Mouse (Mus musculus) liver, adult (tissue): ENCODE results near the gene Fam57b.

ENCODE experiments used
- GATA4 ChIP-seq: IDR thresholded peaks from 2 replicates; pipeline ENCODE4 v1.6.1; 2014; ENCODE audit warnings: mild to moderate bottlenecking, low read length; ENCODE audit not compliant: insufficient replicate concordance

Gene Fam57b

DNA sequence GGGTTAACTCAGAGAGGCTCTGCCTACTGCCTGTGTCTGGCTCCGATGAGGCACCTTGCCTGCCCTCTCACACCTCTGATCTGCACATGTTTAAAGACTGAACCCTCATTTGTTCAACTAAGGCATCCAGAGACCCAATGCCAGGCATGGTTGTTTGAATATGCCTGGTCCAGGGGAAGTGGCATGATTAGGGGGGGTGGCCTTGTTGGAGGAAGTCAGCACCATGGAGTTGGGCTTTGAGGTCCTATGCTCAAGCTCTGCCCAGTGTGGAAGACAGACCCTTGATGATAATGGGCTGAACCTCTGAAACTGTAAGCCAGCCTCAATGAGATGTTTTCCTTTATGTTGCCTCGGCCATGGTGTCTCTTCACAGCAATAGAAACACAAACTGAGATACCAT lies 24.1 kb upstream of the Fam57b start:
- no peak for TF ChIP-seq GATA4

DNA sequence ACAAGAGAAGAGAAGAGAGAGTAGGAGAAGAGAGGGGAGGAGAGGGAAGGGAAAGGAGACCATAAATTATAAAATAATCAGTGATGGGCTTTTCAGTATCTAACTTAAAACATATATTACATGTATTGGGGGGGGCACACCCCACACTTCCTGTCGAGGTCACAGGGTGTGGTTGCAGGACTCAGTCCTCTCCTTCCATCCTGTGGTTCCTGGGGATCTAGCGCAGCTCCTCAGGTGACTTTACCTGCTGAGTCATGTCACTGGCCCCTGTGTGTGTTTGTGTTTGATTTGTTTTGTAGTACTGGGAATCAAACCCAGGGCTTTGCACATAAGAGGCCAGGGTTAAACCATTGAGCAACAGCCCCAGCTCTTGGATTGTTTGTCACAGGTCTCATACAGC lies 23.0 kb upstream of the Fam57b start:
- TF ChIP-seq GATA4 = no peak

DNA sequence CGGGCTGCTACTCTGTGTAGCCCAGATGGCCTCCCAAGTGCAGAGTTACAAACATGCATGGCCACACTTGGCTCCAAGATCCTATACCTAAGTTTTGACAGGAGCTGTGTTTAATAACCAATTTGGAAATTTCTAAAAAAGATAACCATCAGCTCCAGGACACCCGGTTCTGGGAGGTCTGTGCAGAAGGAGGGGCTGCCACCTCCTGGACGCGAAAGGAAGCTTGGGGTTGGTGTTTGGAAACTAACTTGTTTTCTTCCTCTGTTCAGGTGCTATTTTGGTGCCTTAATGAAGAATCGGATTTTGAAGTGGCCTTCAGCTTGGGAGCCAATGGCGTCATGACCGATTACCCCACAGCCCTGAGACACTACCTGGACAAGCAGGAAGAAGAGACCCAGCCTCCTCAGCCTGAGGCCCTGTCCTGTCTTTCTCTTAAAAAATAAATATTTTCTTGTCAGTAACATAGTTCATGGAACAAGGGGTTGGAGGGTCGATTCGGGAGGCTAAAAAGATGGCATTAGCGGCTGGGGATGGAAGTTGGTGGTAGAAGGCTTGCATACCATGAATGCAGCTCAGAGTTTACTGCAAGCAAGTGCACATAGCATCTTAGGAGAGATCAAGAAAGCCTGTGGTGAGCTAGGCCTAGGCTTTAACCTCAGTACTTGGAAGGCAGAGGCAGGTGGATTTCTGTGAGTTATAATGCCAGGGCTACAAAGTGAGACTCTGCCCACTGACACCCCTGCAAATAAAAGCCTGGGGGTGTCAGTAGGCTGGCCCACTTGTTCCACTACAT lies 22.1 kb upstream of the Fam57b start:
- no peak for TF ChIP-seq GATA4

DNA sequence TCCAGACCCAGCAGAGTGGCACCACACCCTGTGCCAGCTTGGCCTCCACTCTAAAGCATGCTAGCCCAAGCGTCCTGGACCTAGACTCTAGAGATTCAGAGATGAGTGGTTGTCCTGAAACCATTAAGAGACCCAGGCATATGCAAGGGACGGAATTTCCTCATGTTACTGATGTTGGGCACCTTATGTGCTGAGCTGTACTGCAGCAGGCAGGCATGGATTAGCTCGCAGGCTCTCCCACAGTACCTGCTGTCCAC lies 21.6 kb upstream of the Fam57b start:
- no peak for TF ChIP-seq GATA4

DNA sequence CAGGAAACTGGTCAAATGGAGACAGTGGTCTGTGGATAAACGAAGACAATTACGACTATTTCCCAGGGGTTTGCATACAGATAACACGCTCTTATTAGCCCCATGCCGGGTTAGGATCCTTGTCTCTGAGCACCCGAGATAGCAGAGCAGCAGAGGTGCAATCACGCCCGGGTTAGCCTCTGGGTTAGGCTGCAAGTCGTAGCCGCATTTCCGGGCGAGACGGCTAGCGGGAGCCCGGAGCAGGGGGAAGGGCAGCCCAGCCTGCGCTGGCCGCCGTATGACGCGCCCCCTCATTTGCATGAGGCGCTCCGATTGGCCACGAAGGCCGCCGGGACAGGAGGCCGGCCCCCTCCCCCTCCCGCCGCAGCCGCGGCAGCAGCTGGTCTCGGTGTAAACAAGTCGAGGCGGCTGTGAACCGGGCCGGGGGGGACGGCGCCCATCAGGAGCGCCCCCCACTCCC lies 20.8 kb upstream of the Fam57b start, which contains the start of gene Ypel3:
TSS of gene Ypel3 (plus strand) at position 358 of the 460 bp plus-strand sequence.
- TF ChIP-seq GATA4 = peak; percentile 85

DNA sequence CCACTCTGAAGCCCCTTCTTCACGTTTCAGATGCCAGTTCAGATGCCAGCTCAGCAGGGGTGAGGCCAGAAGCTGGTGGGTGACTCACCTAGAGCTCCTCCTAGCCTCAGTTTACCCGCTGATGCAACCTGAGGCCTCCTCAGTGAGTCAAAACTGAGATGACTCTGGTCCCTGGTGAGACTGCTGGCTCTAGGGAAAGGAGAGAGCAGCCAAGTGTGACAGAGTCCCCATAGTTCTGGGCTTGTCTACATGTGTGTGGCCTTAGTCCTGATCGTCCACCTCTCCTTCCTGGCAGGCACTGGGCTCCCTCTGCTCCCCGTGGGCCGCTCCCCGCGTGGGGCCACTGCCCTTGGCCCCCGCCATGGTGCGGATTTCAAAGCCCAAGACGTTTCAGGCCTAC lies 20.0 kb upstream of the Fam57b start:
- no peak for TF ChIP-seq GATA4

DNA sequence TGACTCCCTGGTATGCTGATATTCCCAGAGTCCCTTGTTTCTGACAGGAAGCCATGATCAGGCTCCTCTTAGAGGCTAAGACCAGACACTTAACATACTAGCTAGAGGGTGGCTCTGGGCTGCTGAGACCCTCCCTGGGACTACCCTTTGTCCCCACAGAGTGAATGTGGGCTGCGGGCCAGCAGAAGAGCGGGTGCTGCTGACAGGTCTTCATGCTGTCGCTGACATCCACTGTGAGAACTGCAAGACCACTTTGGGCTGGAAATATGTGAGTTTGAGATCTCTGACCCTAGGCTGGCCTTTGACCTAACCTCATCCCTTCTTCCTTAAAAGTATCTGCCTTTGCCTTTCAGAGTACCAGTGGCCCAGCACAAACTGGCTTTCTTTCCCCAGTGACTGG lies 19.3 kb upstream of the Fam57b start:
- no peak for TF ChIP-seq GATA4

DNA sequence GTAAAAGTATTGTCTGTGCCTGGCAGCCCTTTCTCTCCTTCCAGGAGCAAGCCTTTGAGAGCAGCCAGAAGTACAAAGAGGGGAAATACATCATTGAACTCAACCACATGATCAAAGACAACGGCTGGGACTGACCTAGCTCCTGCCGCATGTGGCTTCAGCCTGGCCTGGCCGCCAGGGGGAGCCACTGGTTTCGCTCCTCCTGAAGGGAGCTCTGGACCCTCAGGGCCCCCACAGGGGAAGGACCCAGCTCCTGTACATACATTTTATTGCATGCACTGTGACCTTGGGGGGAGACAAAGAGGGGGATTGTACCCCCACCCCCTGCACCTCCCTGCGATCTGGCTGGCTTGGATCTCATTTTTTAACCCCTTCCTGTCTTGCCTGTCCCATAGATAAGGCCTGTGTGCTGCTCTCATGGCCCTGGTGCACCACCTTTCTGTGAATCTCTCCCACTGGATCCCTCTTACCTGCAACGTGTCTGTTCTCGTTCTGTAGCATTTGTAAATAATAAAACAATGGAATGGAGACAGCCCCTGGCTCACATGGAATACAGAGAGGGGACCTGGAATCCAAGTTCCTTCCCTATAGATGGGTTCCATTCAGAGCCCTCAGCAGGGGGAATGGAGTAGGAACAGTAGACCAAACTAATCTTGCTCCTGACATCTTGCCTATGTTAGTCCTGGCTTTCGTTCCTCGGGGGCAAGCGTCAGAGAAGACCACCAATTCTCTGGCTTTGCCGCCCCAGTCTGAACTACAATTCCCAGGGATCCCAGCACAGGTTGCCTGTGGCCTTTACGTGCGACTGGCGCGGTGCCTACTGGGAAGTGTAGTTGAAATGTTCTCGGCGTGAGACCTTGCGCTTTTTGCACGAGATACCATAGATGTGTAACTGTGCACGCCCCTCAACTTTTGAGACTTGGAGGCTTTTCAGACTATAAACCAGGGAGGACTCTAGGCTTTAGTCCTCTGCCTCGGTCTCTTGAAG lies 17.2 kb upstream of the Fam57b start:
- peak; percentile 45; the same call in 1 of the 2 replicates for TF ChIP-seq GATA4

DNA sequence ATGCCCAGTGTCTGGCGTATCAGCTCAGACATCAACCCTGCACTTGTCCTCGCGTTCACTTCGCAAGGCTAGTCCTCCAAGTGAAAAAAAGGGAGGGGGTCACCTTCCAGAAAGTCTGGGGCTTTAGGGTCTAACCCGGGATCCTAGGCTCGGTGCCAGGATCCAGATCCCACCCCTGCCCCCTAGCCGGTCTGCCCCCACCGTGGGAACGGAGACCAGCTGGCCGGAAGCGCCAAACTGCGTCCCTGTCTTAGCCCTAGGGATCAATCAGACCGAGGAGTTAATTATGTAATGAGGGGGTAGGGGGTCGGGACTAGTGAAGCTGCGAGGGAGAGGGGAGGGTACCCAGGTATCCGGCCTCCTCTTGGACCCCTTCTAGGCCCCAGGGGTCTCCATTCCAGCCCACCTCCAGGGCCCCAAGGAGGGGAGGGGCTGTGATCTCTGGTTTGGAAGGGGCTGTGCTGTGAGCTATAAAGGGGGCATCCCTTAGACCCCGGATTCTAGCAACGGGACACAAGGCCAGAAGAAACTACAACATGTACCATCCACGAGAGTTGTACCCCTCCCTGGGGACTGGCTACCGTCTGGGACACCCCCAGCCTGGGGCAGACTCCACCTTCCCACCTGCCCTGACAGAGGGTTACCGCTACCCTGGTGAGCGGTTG lies 16.4 kb upstream of the Fam57b start, which contains the start of gene Tbx6:
TSS of gene Tbx6 (plus strand) at position 513 of the 665 bp plus-strand sequence.
- TF ChIP-seq GATA4 = no peak

DNA sequence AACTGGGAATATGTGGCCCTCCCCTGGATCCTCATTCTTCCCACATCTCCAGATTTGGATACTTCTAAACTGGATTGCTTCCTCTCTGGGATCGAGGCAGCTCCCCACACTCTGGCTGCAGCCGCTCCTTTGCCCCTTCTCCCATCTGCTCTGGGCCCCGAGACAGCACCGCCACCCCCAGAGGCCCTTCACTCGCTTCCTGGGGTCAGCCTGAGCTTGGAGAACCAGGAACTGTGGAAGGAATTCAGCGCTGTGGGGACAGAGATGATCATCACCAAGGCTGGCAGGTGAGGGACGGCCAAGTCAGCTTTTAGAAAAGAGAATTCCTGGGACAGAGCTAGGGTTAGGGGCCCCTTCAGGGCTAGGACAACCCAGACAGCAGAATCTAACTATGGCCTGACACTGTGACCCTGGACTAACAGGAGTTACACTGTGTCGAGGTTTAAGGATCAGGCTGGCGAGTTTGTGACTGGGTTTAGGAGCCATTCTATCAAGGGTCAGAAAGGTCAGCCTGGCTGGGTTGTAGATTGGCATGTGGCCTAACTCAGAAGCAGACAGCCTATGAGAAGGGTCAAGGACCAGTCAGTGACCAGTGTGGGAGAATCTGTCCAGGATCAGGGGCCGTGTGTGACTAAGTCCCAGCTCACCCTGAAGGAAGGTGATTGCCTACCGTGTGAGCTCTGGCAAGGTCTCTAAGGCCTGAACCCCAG lies 15.7 kb upstream of the Fam57b start:
- no peak for TF ChIP-seq GATA4

DNA sequence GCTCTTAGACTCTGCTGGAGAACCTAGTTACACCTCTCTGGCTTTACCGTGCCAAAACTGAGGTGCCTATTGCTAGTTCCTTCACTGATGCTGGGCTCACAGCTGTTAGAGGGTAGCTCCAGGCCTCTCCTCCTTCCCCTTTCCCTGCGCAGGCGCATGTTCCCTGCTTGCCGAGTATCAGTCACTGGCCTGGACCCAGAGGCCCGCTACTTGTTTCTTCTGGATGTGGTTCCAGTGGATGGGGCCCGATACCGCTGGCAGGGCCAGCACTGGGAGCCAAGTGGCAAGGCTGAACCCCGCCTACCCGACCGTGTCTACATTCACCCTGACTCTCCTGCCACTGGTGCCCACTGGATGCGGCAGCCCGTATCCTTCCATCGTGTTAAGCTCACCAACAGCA lies 14.8 kb upstream of the Fam57b start:
- no peak for TF ChIP-seq GATA4

DNA sequence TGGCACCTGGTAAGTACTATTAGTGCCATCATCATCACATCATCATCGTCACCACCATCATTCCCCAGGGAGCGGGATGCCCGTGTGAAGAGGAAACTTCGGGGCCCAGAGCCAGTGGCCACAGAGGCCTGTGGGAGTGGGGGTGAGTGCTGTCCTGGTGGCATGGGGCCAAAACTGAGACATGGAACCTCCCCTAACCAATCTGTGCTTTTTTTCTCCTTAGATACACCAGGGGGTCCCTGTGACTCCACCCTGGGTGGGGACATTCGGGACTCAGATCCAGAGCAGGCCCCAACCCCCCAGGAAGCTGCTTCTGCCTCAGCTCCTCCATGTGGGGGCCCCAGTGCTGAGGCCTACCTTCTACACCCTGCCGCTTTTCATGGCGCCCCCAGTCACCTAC lies 13.0 kb upstream of the Fam57b start:
- TF ChIP-seq GATA4 = no peak

DNA sequence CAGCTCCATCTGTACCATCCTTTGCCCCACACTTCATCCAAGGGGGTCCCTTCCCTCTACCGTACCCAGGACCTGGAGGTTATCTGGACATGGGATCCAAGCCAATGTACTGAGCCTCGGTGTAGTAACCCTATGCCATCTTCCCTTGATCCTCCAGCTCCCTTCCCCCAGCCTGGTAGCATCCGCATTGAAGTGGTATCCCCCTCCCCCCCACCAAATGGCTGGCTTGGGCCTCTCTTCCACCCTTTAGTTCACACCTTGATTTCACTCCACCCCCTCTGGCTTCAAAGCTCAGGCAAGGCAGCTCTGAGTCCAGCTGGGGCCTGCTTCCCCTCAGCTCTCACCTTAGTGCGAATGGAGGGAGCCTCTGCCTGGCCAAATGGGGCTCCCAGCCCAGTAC lies 12.4 kb upstream of the Fam57b start:
- no peak for TF ChIP-seq GATA4

DNA sequence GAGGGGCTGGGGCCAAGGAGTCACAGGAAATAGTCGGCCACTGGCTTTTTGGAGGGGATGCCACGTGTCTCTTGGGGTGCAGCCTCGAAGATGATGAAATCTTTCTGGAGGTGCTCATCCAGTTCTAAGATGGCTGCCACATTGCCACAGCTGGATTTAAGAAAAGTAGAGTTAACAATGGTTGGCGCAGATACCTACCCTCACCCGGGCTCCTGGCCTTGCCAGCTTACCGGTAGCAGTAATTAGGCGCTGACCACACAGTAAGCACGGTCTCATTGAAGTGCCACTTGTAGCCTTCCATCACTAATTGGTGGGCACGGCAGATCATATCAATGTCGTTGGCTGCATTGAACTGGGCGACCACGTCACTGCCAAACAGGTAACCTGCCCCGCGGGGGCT lies 11.3 kb upstream of the Fam57b start:
- TF ChIP-seq GATA4 = no peak

DNA sequence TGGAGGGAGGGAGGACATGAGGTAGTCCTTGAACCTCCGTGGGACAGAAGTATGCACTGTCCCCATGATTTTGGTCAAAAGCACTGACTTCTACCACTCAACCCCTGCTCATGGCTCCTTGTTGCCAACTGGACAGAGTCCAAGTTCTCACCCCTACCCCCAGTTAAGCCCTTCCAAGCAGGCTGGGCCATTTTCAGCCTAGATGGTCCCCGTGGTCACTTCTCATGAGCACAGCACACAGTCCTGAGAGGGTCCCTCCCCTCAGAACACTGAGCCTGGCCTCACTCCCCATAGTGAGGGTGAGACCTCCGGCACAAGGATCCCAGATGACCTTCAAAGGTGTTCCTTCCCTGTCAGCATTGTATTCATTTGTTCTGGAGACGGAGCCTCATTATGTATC lies 8.3 kb upstream of the Fam57b start:
- TF ChIP-seq GATA4 = no peak
